Mouse (Mus musculus) heart, adult 2 months (tissue): ENCODE data around the gene Mllt3.

ENCODE experiments used
- CTCF ChIP-seq: fragments of 200-600 bp; IDR thresholded peaks from 2 replicates; pipeline ENCODE4 v1.8.1; 2022; ENCODE audit warnings: antibody characterized with exemption, mild to moderate bottlenecking, moderate library complexity
- EP300 ChIP-seq: fragments of 200-500 bp; IDR thresholded peaks from 2 replicates; pipeline ENCODE4 v1.6.1; 2011; ENCODE audit warnings: low read depth, low read length, control low read depth; ENCODE audit not compliant: insufficient read depth
- POLR2A ChIP-seq: fragments of 200-500 bp; IDR thresholded peaks from 2 replicates; pipeline ENCODE4 v1.6.1; 2011; ENCODE audit warnings: mild to moderate bottlenecking, low read depth, low read length, control low read depth; ENCODE audit not compliant: insufficient read depth

- no peak for TF ChIP-seq CTCF
- TF ChIP-seq POLR2A = no peak
- TF ChIP-seq EP300 = no peak
Measured at GRCm38 (mm10) chr4:87928603-87929199, 104.5 kb downstream of the Mllt3 start.
